ENCODE assay signal across 8 mouse cellular contexts in the genomic region with DNA sequence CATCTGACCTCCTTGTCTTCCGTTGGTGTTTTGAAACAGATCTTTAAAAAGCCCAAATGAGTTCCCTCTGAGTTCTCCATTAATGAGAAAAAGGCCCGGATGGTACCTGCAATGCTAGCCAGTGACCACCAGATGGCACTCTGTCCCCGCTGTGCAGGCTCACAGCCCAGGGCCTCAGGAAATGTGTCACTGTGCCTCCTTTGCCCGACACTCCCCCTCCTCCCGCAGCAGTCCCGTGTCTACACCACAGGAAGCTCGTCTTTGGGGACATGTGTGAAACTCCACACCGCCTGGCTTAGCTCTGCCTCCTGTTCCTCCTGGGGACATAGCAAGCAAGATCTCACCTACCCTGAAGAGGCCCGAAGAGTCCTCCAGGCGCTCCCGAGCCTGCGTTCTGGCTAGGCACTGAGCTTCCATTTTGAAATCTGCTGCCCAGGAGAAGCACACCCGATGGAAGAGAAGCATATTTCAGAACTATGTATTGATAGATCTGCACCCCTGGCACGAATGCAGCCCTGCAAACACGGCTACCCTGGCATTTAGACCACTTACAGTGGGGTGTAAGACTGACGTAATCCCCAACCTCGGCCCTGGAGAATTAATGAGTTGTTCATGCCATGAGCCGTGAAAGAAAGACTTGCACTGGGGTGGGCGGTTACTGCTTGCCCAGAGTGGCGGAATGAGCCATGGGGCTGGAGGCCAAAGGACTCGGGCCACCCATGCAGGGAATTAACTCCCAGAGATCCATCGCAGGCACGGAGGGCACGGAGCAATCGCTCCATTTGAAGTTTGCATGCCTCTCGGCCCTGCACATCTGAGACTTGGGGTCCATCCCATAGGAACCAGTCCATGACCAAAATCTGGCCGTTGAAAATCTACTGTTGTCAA. TPM values are rescaled to one million over a fixed set of nuclear protein-coding genes. Genes with fewer than 3 reads are reported as not detected.
DNase-seq lines count a peak whose midpoint lies in the region; ATAC-seq and TF ChIP-seq lines count a peak whose summit lies in the region.

No protein-coding gene starts in this region.

- peak; percentile 78 for DNase-seq in G1E (ENCODE audit: low spot score)
- DNase-seq in cerebellum, adult 2 months = peak; percentile 93 to 96
- DNase-seq in forelimb bud, embryonic 11.5 days (ENCODE audit: low read depth, low spot score) = peak; percentile 93
- DNase-seq in layer of hippocampus, adult 9-10 months (ENCODE audit: low spot score) = peak; percentile 98
- peak; percentile 93 for DNase-seq in ovary, postnatal 10 days (ENCODE audit: low spot score)
- DNase-seq in thymus, postnatal 10 days (ENCODE audit: low spot score in 2 of 2) = peak; percentile 84 to 89

- TF ChIP-seq CTCF in G1E (IDR thresholded peaks at IDR 0.05; ENCODE audit: low read depth, low read length) = peak; percentile 99
- peak; percentile 100 for TF ChIP-seq CTCF in cerebellum, adult 2 months (IDR thresholded peaks at IDR 0.05; ENCODE audit: borderline replicate concordance, insufficient read depth, low read depth, low read length)

- no peaks in the 10 kb centered on the region for H3K36me3 ChIP-seq in G1E (replicated peaks)
- H3K36me3 ChIP-seq in lung, embryonic 16.5 days (ENCODE audit: control insufficient read depth, insufficient read depth, low read length) = no peaks in the 10 kb centered on the region

- peak overlapping the region; percentile 42; the same call in 1 of the 2 replicates for H3K4me3 ChIP-seq in G1E (ENCODE audit: low read depth, low read length)
- H3K4me3 ChIP-seq in cerebellum, adult 2 months (replicated peaks; ENCODE audit: insufficient read depth, low read depth, low read length) = peak overlapping the region; percentile 45
- H3K4me3 ChIP-seq in lung, embryonic 16.5 days (ENCODE audit: low read length) = peak overlapping the region; percentile 45

- WGBS in cerebellum, adult 2 months = 8% methylated on average over 27 of the region's 27 CpGs
- 11% methylated on average over 27 of the region's 27 CpGs for WGBS in lung, embryonic 16.5 days

- peaks cover 10% of the 10 kb centered on the region for H3K27me3 ChIP-seq in G1E (ENCODE audit: insufficient read depth, low read length)
- H3K27me3 ChIP-seq in cerebellum, adult 2 months (ENCODE audit: control insufficient read depth, insufficient read depth, low read length) = no peaks in the 10 kb centered on the region
- no peaks in the 10 kb centered on the region for H3K27me3 ChIP-seq in lung, embryonic 16.5 days (ENCODE audit: control insufficient read depth, insufficient read depth, low read depth, low read length)

- H3K9ac ChIP-seq in lung, embryonic 16.5 days (ENCODE audit: low read length) = peak overlapping the region; percentile 77

- TF ChIP-seq POLR2A in cerebellum, adult 2 months (IDR thresholded peaks at IDR 0.05; ENCODE audit: borderline replicate concordance, insufficient read depth, low read length) = no peak

- peak overlapping the region; percentile 81 for H3K4me2 ChIP-seq in lung, embryonic 16.5 days (ENCODE audit: low read depth, low read length)

- H3K9me3 ChIP-seq in G1E (replicated peaks) = no peaks in the 10 kb centered on the region
- H3K9me3 ChIP-seq in lung, embryonic 16.5 days (ENCODE audit: control insufficient read depth, low read length) = no peaks in the 10 kb centered on the region

- H3K27ac ChIP-seq in cerebellum, adult 2 months (ENCODE audit: insufficient read depth, low read length) = peak overlapping the region; percentile 77
- H3K27ac ChIP-seq in lung, embryonic 16.5 days (ENCODE audit: low read length) = peak overlapping the region; percentile 95

- peak; percentile 74 for ATAC-seq in G1E (ENCODE audit: extremely low read depth, insufficient number of reproducible peaks, low FRiP score, poor library complexity, severe bottlenecking)
- peak; percentile 99 for ATAC-seq in hematopoietic stem cell, adult 5-6 weeks (replicated peaks in 1 of 2; ENCODE audit: insufficient read depth in 1 of 2, low FRiP score in 2 of 2, low TSS enrichment in 1 of 2, low read depth in 1 of 2, poor library complexity in 2 of 2, severe bottlenecking in 2 of 2)
- ATAC-seq in lung, embryonic 16.5 days (ENCODE audit: low read depth) = peak; percentile 95

- H3K4me1 ChIP-seq in G1E (ENCODE audit: insufficient read depth, low read depth, low read length) = peaks cover 20% of the 10 kb centered on the region
- H3K4me1 ChIP-seq in cerebellum, adult 2 months (ENCODE audit: control insufficient read depth, insufficient read depth, low read length) = no peaks in the 10 kb centered on the region
- peaks cover 13% of the 10 kb centered on the region for H3K4me1 ChIP-seq in lung, embryonic 16.5 days (replicated peaks; ENCODE audit: control insufficient read depth, insufficient read depth, low read length)

RNA-seq across cellular contexts. Expression of a gene that starts 22.9 kb away (rescaled TPM):
- total RNA-seq in G1E (2014; fragmentation: Nextera tagmentation) (1.7 and 2.6 TPM in 2 replicates), G1E (2017) (1.8 and 2.0 TPM in 2 replicates)
- 0.84 and 1.4 TPM in 2 replicates for polyA plus RNA-seq in G1E (2012)
- 7.1 and 8.2 TPM in 2 replicates for polyA plus RNA-seq in cerebellum, adult 2 months (2012; rRNA removed)
- total RNA-seq in hematopoietic stem cell, adult 5-6 weeks (2017) = 8.9 and 10.4 TPM in 2 replicates
- polyA plus RNA-seq in lung, embryonic 16.5 days (2015; fragmentation: Nextera tagmentation; extraction: Ambion mirVana) = 2.2 and 2.5 TPM in 2 replicates

Comparison
In these comparisons a context has a peak if more than half of its experiments do, and no peak if none do; other contexts are left out.
1. Peak in every context shown above with its lines: DNase-seq, ATAC-seq, H3K4me3 ChIP-seq and H3K27ac ChIP-seq.